Mouse (Mus musculus) heart, embryonic 11.5 days (tissue): ENCODE results near the gene Numa1. TPM values are rescaled to one million over a fixed set of nuclear protein-coding genes. Genes with fewer than 3 reads are reported as not detected.

ENCODE experiments used
- ATAC-seq: fragments of 200-750 bp; cut with Nextera tagmentation; replicated peaks from 2 replicates; pipeline ENCODE4 v1.8.0; 2017; ENCODE audit warnings: moderate library complexity; ENCODE audit not compliant: insufficient number of reproducible peaks, low FRiP score, low TSS enrichment
- H3K27ac ChIP-seq: fragments of 300-500 bp; sonication (generic); 2 replicates; pipeline ENCODE4 v1.5.1; 2014; ENCODE audit warnings: mild to moderate bottlenecking, low read depth, low read length
- H3K27me3 ChIP-seq: fragments of 300-500 bp; sonication (generic); 2 replicates; pipeline ENCODE4 v1.6.1; 2014; ENCODE audit warnings: mild to moderate bottlenecking, low read length, mixed read lengths; ENCODE audit not compliant: control insufficient read depth, insufficient read depth
- H3K36me3 ChIP-seq: fragments of 300-500 bp; sonication (generic); 2 replicates; pipeline ENCODE4 v1.6.1; 2014; ENCODE audit warnings: mild to moderate bottlenecking, low read length, moderate library complexity, mixed read lengths; ENCODE audit not compliant: control insufficient read depth, insufficient read depth
- H3K4me1 ChIP-seq: fragments of 300-500 bp; sonication (generic); 2 replicates; pipeline ENCODE4 v1.6.1; 2014; ENCODE audit warnings: low read length; ENCODE audit not compliant: control insufficient read depth, insufficient read depth
- H3K4me2 ChIP-seq: fragments of 300-500 bp; sonication (generic); 2 replicates; pipeline ENCODE4 v1.6.1; 2014; ENCODE audit warnings: mild to moderate bottlenecking, moderate library complexity
- H3K4me3 ChIP-seq: fragments of 300-500 bp; sonication (generic); 2 replicates; pipeline ENCODE4 v1.5.1; 2014; ENCODE audit warnings: low read depth, low read length
- H3K9ac ChIP-seq: fragments of 300-500 bp; sonication (generic); 2 replicates; pipeline ENCODE4 v1.6.1; 2014; ENCODE audit warnings: mild to moderate bottlenecking, low read depth, low read length, moderate library complexity
- H3K9me3 ChIP-seq: fragments of 300-500 bp; sonication (generic); replicated peaks from 2 replicates; pipeline ENCODE4 v1.6.1; 2016; ENCODE audit warnings: low read length; ENCODE audit not compliant: control insufficient read depth
- WGBS: fragments of 180-500 bp; shearing (Covaris S2); extraction: QIAGEN DNeasy Blood & Tissue Kit; methylation state at CpG from one replicate; pipeline ENCODE4 v1.1.7; 2014; ENCODE audit not compliant: insufficient replicate concordance; 5-methylcytosine and 5-hydroxymethylcytosine counted together
- polyA plus RNA-seq: library from polyadenylated mRNA; unstranded; fragments of >200 nt; fragmentation: Nextera tagmentation; extraction: Ambion mirVana; gene quantifications from 2 replicates; pipeline ENCODE4 v1.2.1, GENCODE M21; 2014

Numa1 gene
- polyA plus RNA-seq, 1 experiment from 2014 or later: 58.0 TPM

- no peak for ATAC-seq
- Histone ChIP-seq H3K4me3 (no peak overlapping the region), H3K9ac (no peak overlapping the region), H3K27me3 (no peaks in the 10 kb centered on the region), H3K4me1 (no peaks in the 10 kb centered on the region), H3K27ac (no peak overlapping the region), H3K9me3 (no peaks in the 10 kb centered on the region), H3K4me2 (no peak overlapping the region), H3K36me3 (no peaks in the 10 kb centered on the region)
- WGBS: 80% methylated on average over 1 of the region's 1 CpGs
Measured at GRCm38 (mm10) chr7:101951648-101952047, 17.7 kb downstream of the Numa1 start.

- Histone ChIP-seq H3K9me3 (no peaks in the 10 kb centered on the region), H3K4me3 (no peak overlapping the region), H3K27ac (no peak overlapping the region), H3K9ac (no peak overlapping the region), H3K27me3 (no peaks in the 10 kb centered on the region), H3K4me2 (no peak overlapping the region), H3K4me1 (no peaks in the 10 kb centered on the region), H3K36me3 (no peaks in the 10 kb centered on the region)
- ATAC-seq: no peak
- whole genome bisulfite sequencing: 52% methylated on average over 2 of the region's 2 CpGs
Measured at GRCm38 (mm10) chr7:101952098-101952497, 18.2 kb downstream of the Numa1 start.

DNA sequence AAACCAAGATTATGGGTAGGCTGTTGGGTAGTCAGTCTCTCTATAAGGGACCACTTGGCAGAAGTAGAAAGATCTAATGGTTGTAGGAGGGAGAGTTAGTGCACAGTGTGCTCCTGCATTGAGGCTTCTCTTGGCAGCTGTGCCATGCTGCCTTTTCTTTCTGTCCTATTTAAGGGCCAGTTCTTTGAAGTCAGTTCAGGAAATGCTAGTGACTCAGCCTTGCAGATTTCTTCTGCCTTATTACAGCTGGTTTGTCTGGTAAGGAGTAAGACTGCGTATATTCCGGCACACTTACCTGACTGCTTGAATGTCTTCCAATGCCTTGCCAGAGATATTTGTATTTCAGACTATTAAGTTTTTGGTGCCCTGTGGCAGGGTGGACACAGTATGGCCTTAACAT, 20.3 kb downstream of the Numa1 start:
- Histone ChIP-seq H3K4me3 (no peak overlapping the region), H3K27me3 (no peaks in the 10 kb centered on the region), H3K9me3 (no peaks in the 10 kb centered on the region), H3K27ac (no peak overlapping the region), H3K4me1 (no peaks in the 10 kb centered on the region), H3K9ac (no peak overlapping the region), H3K36me3 (no peaks in the 10 kb centered on the region), H3K4me2 (no peak overlapping the region)
- no peak for ATAC-seq
- WGBS: 95% methylated on average over 2 of the region's 2 CpGs

- no peak for ATAC-seq
- Histone ChIP-seq H3K9ac (no peak overlapping the region), H3K4me3 (no peak overlapping the region), H3K4me1 (0 out of 2 replicates have a peak, but pooled peaks cover 4% of the 10 kb centered on the region), H3K27ac (no peak overlapping the region), H3K9me3 (no peaks in the 10 kb centered on the region), H3K36me3 (no peaks in the 10 kb centered on the region), H3K27me3 (no peaks in the 10 kb centered on the region), H3K4me2 (no peak overlapping the region)
- WGBS: 76% methylated on average over 2 of the region's 2 CpGs
Measured at GRCm38 (mm10) chr7:101955276-101955675, 21.4 kb downstream of the Numa1 start.

DNA sequence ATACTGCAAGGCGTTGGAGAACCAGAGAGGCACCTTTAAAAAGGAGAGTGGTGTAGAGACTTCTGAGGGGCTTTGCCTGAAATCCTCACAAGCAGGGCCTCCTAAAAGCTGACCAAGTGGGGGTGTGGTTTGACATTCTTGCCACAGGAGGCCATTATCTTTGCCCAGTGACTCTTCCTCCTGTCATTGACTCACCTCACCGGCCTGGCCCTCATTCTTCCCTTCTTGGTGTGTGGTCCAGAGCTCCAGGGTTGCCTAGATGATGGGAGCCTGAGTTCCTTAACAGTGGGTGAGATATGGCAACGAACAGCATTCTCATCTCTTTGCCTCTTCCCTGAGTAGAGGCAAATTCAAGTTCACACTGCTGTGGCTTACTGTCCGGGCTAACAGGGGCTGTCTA, 22.0 kb downstream of the Numa1 start:
- no peak overlapping the region for H3K9ac ChIP-seq
- H3K4me2 ChIP-seq: no peak overlapping the region
- no peaks in the 10 kb centered on the region for H3K9me3 ChIP-seq
- no peak for ATAC-seq
- H3K27me3 ChIP-seq: no peaks in the 10 kb centered on the region
- no peak overlapping the region for H3K27ac ChIP-seq
- H3K36me3 ChIP-seq: no peaks in the 10 kb centered on the region
- no peak overlapping the region for H3K4me3 ChIP-seq
- 0 out of 2 replicates have a peak, but pooled peaks cover 4% of the 10 kb centered on the region for H3K4me1 ChIP-seq
- 55% methylated on average over 4 of the region's 4 CpGs for WGBS

GRCm38 (mm10) chr7:101956481-101956880, 22.6 kb downstream of the Numa1 start:
- H3K9me3 ChIP-seq: no peaks in the 10 kb centered on the region
- no peaks in the 10 kb centered on the region for H3K36me3 ChIP-seq
- H3K4me2 ChIP-seq: no peak overlapping the region
- H3K9ac ChIP-seq: no peak overlapping the region
- 81% methylated on average over 1 of the region's 1 CpGs for WGBS
- H3K4me3 ChIP-seq: no peak overlapping the region
- no peak for ATAC-seq
- H3K27ac ChIP-seq: no peak overlapping the region
- H3K4me1 ChIP-seq: 0 out of 2 replicates have a peak, but pooled peaks cover 4% of the 10 kb centered on the region
- H3K27me3 ChIP-seq: no peaks in the 10 kb centered on the region

DNA sequence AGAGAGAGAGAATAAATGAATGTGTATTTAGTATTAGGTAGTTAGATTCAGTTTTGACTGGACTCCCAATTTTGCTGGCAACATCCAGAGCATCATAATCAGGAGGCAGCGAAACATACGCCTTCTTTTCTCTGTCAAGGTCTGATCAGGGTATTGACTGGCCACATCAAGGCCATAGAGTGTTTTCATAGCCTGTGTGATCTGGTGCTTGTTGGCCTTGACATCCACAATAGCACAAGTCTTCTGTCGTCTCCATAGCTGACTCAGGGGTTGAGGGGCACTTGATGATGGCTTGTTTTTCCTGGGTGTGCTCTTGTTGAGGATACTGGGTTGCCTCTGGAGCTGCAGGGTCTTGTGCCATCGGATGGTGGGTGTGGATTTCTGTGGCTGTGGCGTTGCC, 23.0 kb downstream of the Numa1 start:
- Histone ChIP-seq H3K4me2 (no peak overlapping the region), H3K9ac (no peak overlapping the region), H3K27me3 (no peaks in the 10 kb centered on the region), H3K36me3 (no peaks in the 10 kb centered on the region), H3K9me3 (no peaks in the 10 kb centered on the region), H3K27ac (no peak overlapping the region), H3K4me1 (0 out of 2 replicates have a peak, but pooled peaks cover 4% of the 10 kb centered on the region), H3K4me3 (no peak overlapping the region)
- WGBS: 86% methylated on average over 5 of the region's 5 CpGs
- ATAC-seq: no peak

- Histone ChIP-seq H3K4me3 (no peak overlapping the region), H3K4me2 (no peak overlapping the region), H3K9ac (no peak overlapping the region), H3K27me3 (no peaks in the 10 kb centered on the region), H3K9me3 (no peaks in the 10 kb centered on the region), H3K36me3 (no peaks in the 10 kb centered on the region), H3K4me1 (0 out of 2 replicates have a peak, but pooled peaks cover 6% of the 10 kb centered on the region), H3K27ac (no peak overlapping the region)
- no peak for ATAC-seq
- WGBS: 90% methylated on average over 2 of the region's 2 CpGs
Measured at GRCm38 (mm10) chr7:101962829-101963228, 28.9 kb downstream of the Numa1 start.

- Histone ChIP-seq H3K27me3 (no peaks in the 10 kb centered on the region), H3K36me3 (no peaks in the 10 kb centered on the region), H3K9me3 (no peaks in the 10 kb centered on the region), H3K4me1 (peaks cover 11% of the 10 kb centered on the region; the same call in 1 of the 2 replicates), H3K9ac (no peak overlapping the region), H3K4me3 (no peak overlapping the region), H3K27ac (no peak overlapping the region), H3K4me2 (no peak overlapping the region)
- no peak for ATAC-seq
- WGBS: 91% methylated on average over 2 of the region's 2 CpGs
Measured at GRCm38 (mm10) chr7:101963621-101964020, 29.7 kb downstream of the Numa1 start.
